Mouse (Mus musculus) central nervous system, embryonic 18 days (tissue): ENCODE data around the gene Usp42. TPM values are rescaled to one million over a fixed set of nuclear protein-coding genes. Genes with fewer than 3 reads are reported as not detected.

Experiments
- polyA plus RNA-seq: library from polyadenylated mRNA; depleted of rRNA; stranded (reverse); fragments of >200 nt; gene quantifications from 2 replicates; pipeline ENCODE4 v1.2.3, GENCODE M21; 2012; rRNA removed

Gene Usp42
- polyA plus RNA-seq = 15.4 and 16.9 TPM in 2 replicates

GRCm38 (mm10) chr5:143732180-143732891 is at the start of gene Usp42:
TSS of gene Usp42 (minus strand) at chr5:143732280.

Other genes starting within 250 kb of the Usp42 start
- gene Rac1, start 204.2 kb downstream of the Usp42 start, polyA plus RNA-seq = 532 and 542 TPM in 2 replicates
- gene Cyth3, start 109.8 kb downstream of the Usp42 start, polyA plus RNA-seq = 48.5 and 49.3 TPM in 2 replicates
- gene Eif2ak1, start 85.5 kb upstream of the Usp42 start, polyA plus RNA-seq = 26.4 and 27.4 TPM in 2 replicates
- gene Ankrd61, start 165.4 kb upstream of the Usp42 start, polyA plus RNA-seq = 0.33 and 0.67 TPM in 2 replicates
- gene Aimp2, start 177.6 kb upstream of the Usp42 start, polyA plus RNA-seq = 81.8 and 88.1 TPM in 2 replicates
- gene Pms2, start 177.7 kb upstream of the Usp42 start, polyA plus RNA-seq = 16.8 and 17.0 TPM in 2 replicates
- gene Gm42421, start 195.9 kb upstream of the Usp42 start, polyA plus RNA-seq = 2.7 and 2.8 TPM in 2 replicates
- gene Rsph10b, start 200.8 kb upstream of the Usp42 start, polyA plus RNA-seq = 10.6 and 10.8 TPM in 2 replicates